Mouse (Mus musculus): ENCODE results near the gene Fubp1. TPM values are rescaled to one million over a fixed set of nuclear protein-coding genes. Genes with fewer than 3 reads are reported as not detected.

Fubp1 gene
- total and polyA plus RNA-seq, 3 experiments, result 196 to 202 TPM; not detected in 1

GRCm38 (mm10) chr3:152235238-152235637, 25.0 kb downstream of the Fubp1 start:
- DNase-seq (ENCODE audit: low read depth, low spot score), result no peak
- Histone ChIP-seq H3K4me3 (ENCODE audit: control insufficient read depth in 1 of 2, insufficient read depth in 1 of 2, low read depth in 2 of 2, low read length in 2 of 2) (no peak overlapping the region), H3K36me3 (ENCODE audit: control insufficient read depth in 1 of 2, insufficient read depth in 2 of 2, low read length in 2 of 2) (peaks cover 26 to 61% of the 10 kb centered on the region in 2 experiments), H3K9me3 (replicated peaks; ENCODE audit: insufficient read depth, low read length) (no peaks in the 10 kb centered on the region), H3K27me3 (ENCODE audit: control insufficient read depth in 1 of 2, insufficient read depth in 2 of 2, low read length in 2 of 2) (no peaks in the 10 kb centered on the region), H3K79me2 (ENCODE audit: control insufficient read depth, insufficient read depth, low read length, poor library complexity) (peaks cover 3% of the 10 kb centered on the region; the same call in 1 of the 2 replicates), H3K9ac (ENCODE audit: control insufficient read depth, low read depth, low read length, poor library complexity, severe bottlenecking) (no peak overlapping the region), H3K27ac (ENCODE audit: control insufficient read depth, low read depth, low read length) (no peak overlapping the region), H3K4me1 (ENCODE audit: control insufficient read depth in 1 of 2, insufficient read depth in 2 of 2, low read length in 2 of 2) (peaks cover 0 to 5% of the 10 kb centered on the region in 2 experiments; a peak in 3 of 4 replicates)
- 0 out of 4 replicates have a peak, but pooled peaks of 1 of the 2 experiments have one; percentile 8 for TF ChIP-seq POLR2A (IDR thresholded peaks at IDR 0.05; ENCODE audit: control insufficient read depth in 1 of 2, insufficient read depth in 1 of 2, low read depth in 1 of 2, low read length in 2 of 2, poor library complexity in 1 of 2)
- no peak for TF ChIP-seq SIN3A (IDR thresholded peaks at IDR 0.05; ENCODE audit: low read length)
- no peak for TF ChIP-seq MEF2A (IDR thresholded peaks at IDR 0.05; ENCODE audit: extremely low read depth, insufficient replicate concordance, low read depth, low read length, poor library complexity, severe bottlenecking)
- TF ChIP-seq BHLHE40 (IDR thresholded peaks at IDR 0.05; ENCODE audit: borderline replicate concordance, low read depth, low read length), result no peak

- TF ChIP-seq POLR2A (IDR thresholded peaks at IDR 0.05; ENCODE audit: control insufficient read depth in 1 of 2, insufficient read depth in 1 of 2, low read depth in 1 of 2, low read length in 2 of 2, poor library complexity in 1 of 2) (no peak), POLR2AphosphoS2 (IDR thresholded peaks at IDR 0.05; ENCODE audit: low read length) (no peak), TAL1 (IDR thresholded peaks at IDR 0.05; ENCODE audit: low read length) (no peak), SMC3 (IDR thresholded peaks at IDR 0.05; ENCODE audit: low read depth, low read length) (no peak), SIN3A (IDR thresholded peaks at IDR 0.05; ENCODE audit: low read length) (no peak), ZNF384 (IDR thresholded peaks at IDR 0.05; ENCODE audit: low read depth, low read length) (no peak), JUND (IDR thresholded peaks at IDR 0.05; ENCODE audit: low read depth, low read length) (no peak)
- peaks cover 21 to 60% of the 10 kb centered on the region in 2 experiments for H3K36me3 ChIP-seq (ENCODE audit: control insufficient read depth in 1 of 2, insufficient read depth in 2 of 2, low read length in 2 of 2)
- no peaks in the 10 kb centered on the region for H3K27me3 ChIP-seq (ENCODE audit: control insufficient read depth in 1 of 2, insufficient read depth in 2 of 2, low read length in 2 of 2)
- H3K79me2 ChIP-seq (ENCODE audit: control insufficient read depth, insufficient read depth, low read length, poor library complexity), result peaks cover 3% of the 10 kb centered on the region; the same call in 1 of the 2 replicates
- H3K4me3 ChIP-seq (ENCODE audit: control insufficient read depth in 1 of 2, insufficient read depth in 1 of 2, low read depth in 2 of 2, low read length in 2 of 2), result no peak overlapping the region
- H3K4me1 ChIP-seq (ENCODE audit: control insufficient read depth in 1 of 2, insufficient read depth in 2 of 2, low read length in 2 of 2), result peaks cover 0 to 3% of the 10 kb centered on the region in 2 experiments; a peak in 1 of 4 replicates
- no peak overlapping the region for H3K27ac ChIP-seq (ENCODE audit: control insufficient read depth, low read depth, low read length)
- DNase-seq (ENCODE audit: low read depth, low spot score), result no peak
- H3K9ac ChIP-seq (ENCODE audit: control insufficient read depth, low read depth, low read length, poor library complexity, severe bottlenecking), result no peak overlapping the region
- no peaks in the 10 kb centered on the region for H3K9me3 ChIP-seq (replicated peaks; ENCODE audit: insufficient read depth, low read length)
Measured at GRCm38 (mm10) chr3:152235805-152236204, 25.6 kb downstream of the Fubp1 start.

DNA sequence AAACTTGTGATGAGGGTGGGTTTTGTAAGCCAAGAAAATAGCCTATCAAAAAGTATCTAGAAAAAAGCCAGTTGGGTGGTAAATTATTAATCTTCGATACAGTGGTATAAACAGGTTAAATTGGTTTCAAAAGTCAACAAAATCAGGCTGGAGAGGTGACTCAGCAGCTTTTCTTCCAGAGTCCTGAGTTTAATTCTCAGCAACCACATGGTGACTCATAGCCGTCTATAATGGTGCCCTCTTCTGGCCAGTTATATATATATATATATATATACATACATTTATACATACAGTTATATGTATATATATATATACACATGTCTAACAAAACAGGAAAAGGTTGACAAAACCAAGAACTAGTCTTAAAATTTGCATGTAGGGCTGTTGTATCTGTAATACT, 28.6 kb downstream of the Fubp1 start:
- Histone ChIP-seq H3K9me3 (replicated peaks; ENCODE audit: insufficient read depth, low read length) (no peaks in the 10 kb centered on the region), H3K79me2 (ENCODE audit: control insufficient read depth, insufficient read depth, low read length, poor library complexity) (no peaks in the 10 kb centered on the region), H3K36me3 (ENCODE audit: control insufficient read depth in 1 of 2, insufficient read depth in 2 of 2, low read length in 2 of 2) (peaks cover 13 to 36% of the 10 kb centered on the region in 2 experiments), H3K27me3 (ENCODE audit: control insufficient read depth in 1 of 2, insufficient read depth in 2 of 2, low read length in 2 of 2) (no peaks in the 10 kb centered on the region), H3K4me3 (ENCODE audit: control insufficient read depth in 1 of 2, insufficient read depth in 1 of 2, low read depth in 2 of 2, low read length in 2 of 2) (no peak overlapping the region), H3K9ac (ENCODE audit: control insufficient read depth, low read depth, low read length, poor library complexity, severe bottlenecking) (no peak overlapping the region), H3K27ac (ENCODE audit: control insufficient read depth, low read depth, low read length) (no peak overlapping the region), H3K4me1 (ENCODE audit: control insufficient read depth in 1 of 2, insufficient read depth in 2 of 2, low read length in 2 of 2) (no peaks in the 10 kb centered on the region)
- DNase-seq (ENCODE audit: low read depth, low spot score), result peak; percentile 78
- TF ChIP-seq MYC (IDR thresholded peaks at IDR 0.05; ENCODE audit: low read depth, low read length) (peak; percentile 93), EP300 (IDR thresholded peaks at IDR 0.05; ENCODE audit: low read depth in 1 of 2, low read length in 2 of 2) (no peak), SMC3 (IDR thresholded peaks at IDR 0.05; ENCODE audit: low read depth, low read length) (0 out of 2 replicates have a peak, but pooled peaks have one; percentile 14), CTCF (IDR thresholded peaks at IDR 0.05 in 2 of 3, conservative IDR thresholded peaks at IDR 0.05 in 1 of 3; ENCODE audit: control insufficient read depth in 1 of 3, insufficient read depth in 1 of 3, low read depth in 2 of 3, low read length in 3 of 3, poor library complexity in 1 of 3, severe bottlenecking in 1 of 3) (peak in 1 of 3 experiments; percentile 10; a peak in 1 of 6 replicates), ZMIZ1 (IDR thresholded peaks at IDR 0.05; ENCODE audit: low read depth, low read length) (0 out of 2 replicates have a peak, but pooled peaks have one; percentile 15), ZC3H11A (IDR thresholded peaks at IDR 0.05; ENCODE audit: low read depth, low read length) (no peak), MEF2A (IDR thresholded peaks at IDR 0.05; ENCODE audit: extremely low read depth, insufficient replicate concordance, low read depth, low read length, poor library complexity, severe bottlenecking) (no peak), JUND (IDR thresholded peaks at IDR 0.05; ENCODE audit: low read depth, low read length) (peak; percentile 70; the same call in 1 of the 2 replicates)

Measured in MEL (cell line).